Mouse (Mus musculus): ENCODE measurements around the gene Cnksr2.

DNA sequence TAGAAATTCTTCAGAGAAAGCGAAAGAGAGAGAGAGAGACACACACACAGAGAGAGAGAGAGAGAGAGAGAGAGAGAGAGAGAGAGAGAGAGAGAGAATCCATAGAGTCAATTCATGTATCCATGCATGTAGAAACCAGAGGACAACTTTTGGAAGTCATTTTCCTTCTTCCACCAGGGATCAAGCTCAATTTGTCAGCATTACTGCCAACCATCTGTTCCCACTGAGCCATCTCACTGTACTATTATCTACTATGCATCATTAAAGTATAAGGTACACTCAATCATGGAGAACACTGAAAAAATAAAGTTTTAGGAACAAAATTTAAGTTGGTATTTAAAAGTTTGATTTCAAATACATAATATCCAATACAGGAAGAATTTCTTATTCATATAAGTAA lies 93.8 kb downstream of the Cnksr2 start:
- TF ChIP-seq POLR2A (IDR thresholded peaks at IDR 0.05; ENCODE audit: insufficient read depth, low read length) (no peak), EP300 (IDR thresholded peaks at IDR 0.05; ENCODE audit: insufficient read depth, low read depth, low read length) (no peak)

All from ES-Bruce4 (cell line).